24 mouse cellular contexts compared by ENCODE assay signal in genomic region chr9:44348546-44348945, GRCm38 (mm10). TPM values are rescaled to one million over a fixed set of nuclear protein-coding genes. Genes with fewer than 3 reads are reported as not detected.
DNase-seq lines count a peak whose midpoint lies in the region; ATAC-seq and TF ChIP-seq lines count a peak whose summit lies in the region.
"Had no signal": no experiment of that assay in that cellular context is flagged by ENCODE, and none has a peak within 500 bp of the region (broad histone marks: within the 10 kb centered on the region; RNA-seq: fewer than 3 reads in every experiment).

No protein-coding gene starts in this region.

- no peak overlapping the region for H3K4me2 ChIP-seq in midbrain, postnatal 0 days (ENCODE audit: low read depth, low read length, poor library complexity, severe bottlenecking)
- no peak overlapping the region for H3K4me2 ChIP-seq in midbrain, embryonic 14.5 days (ENCODE audit: low read length)
- H3K4me2 ChIP-seq: embryonic facial prominence, embryonic 13.5 days; forebrain, embryonic 12.5 days; hindbrain, embryonic 14.5 days; kidney, embryonic 15.5 days; limb, embryonic 15.5 days; lung, embryonic 15.5 days; midbrain, embryonic 12.5 days had no signal

- H3K9ac ChIP-seq in heart, adult 2 months (ENCODE audit: low read depth, low read length), result no peak overlapping the region
- no peak overlapping the region for H3K9ac ChIP-seq in midbrain, postnatal 0 days (replicated peaks; ENCODE audit: low read length, poor library complexity, severe bottlenecking)
- no peak overlapping the region for H3K9ac ChIP-seq in midbrain, embryonic 14.5 days (replicated peaks; ENCODE audit: low read length)
- H3K9ac ChIP-seq: embryonic facial prominence, embryonic 13.5 days; forebrain, embryonic 12.5 days; hindbrain, embryonic 14.5 days; kidney, embryonic 15.5 days; limb, embryonic 15.5 days; lung, embryonic 15.5 days; midbrain, embryonic 12.5 days had no signal

- 99% methylated on average over 4 of the region's 4 CpGs for WGBS in heart, adult 2 months
- WGBS in midbrain, postnatal 0 days, result 97% methylated on average over 4 of the region's 4 CpGs
- over 99% methylated on average over 4 of the region's 4 CpGs for WGBS in midbrain, embryonic 14.5 days

- H3K4me3 ChIP-seq in heart, adult 2 months, result no peak overlapping the region
- no peak overlapping the region for H3K4me3 ChIP-seq in layer of hippocampus, adult 2 months
- H3K4me3 ChIP-seq in midbrain, postnatal 0 days (ENCODE audit: low read depth, low read length), result no peak overlapping the region
- H3K4me3 ChIP-seq in midbrain, embryonic 14.5 days (replicated peaks; ENCODE audit: low read depth, low read length), result no peak overlapping the region
- H3K4me3 ChIP-seq: embryonic facial prominence, embryonic 13.5 days; erythroblast, embryonic 14.5 days; forebrain, embryonic 12.5 days; kidney, embryonic 15.5 days; limb, embryonic 15.5 days; lung, embryonic 15.5 days; midbrain, embryonic 12.5 days had no signal

- DNase-seq in heart, adult 2 months, result no peak
- DNase-seq in heart, adult 8-10 months (ENCODE audit: low spot score), result no peak
- DNase-seq in layer of hippocampus, adult 2 months (ENCODE audit: low spot score in 2 of 2), result no peak
- DNase-seq in layer of hippocampus, postnatal 36 days, result no peak
- no peak for DNase-seq in midbrain, postnatal 0 days (ENCODE audit: low spot score)
- no peak for DNase-seq in midbrain, embryonic 14.5 days
- no peak for DNase-seq in retina, embryonic 14.5 days (ENCODE audit: low spot score)
- no peak for DNase-seq in thymus, postnatal 36 days
- DNase-seq: adrenal gland, postnatal 10 days; cerebellum, adult 2 months; cerebellum, postnatal 25 days; heart, postnatal 36 days; left cerebral cortex, postnatal 4 days; retina, postnatal 1 day; thymus, postnatal 14 days had no signal

- H3K9me3 ChIP-seq in midbrain, postnatal 0 days (ENCODE audit: low read length), result no peaks in the 10 kb centered on the region
- no peaks in the 10 kb centered on the region for H3K9me3 ChIP-seq in midbrain, embryonic 14.5 days (ENCODE audit: control insufficient read depth, low read length)
- H3K9me3 ChIP-seq: embryonic facial prominence, embryonic 13.5 days; forebrain, embryonic 12.5 days; G1E; kidney, embryonic 15.5 days; limb, embryonic 15.5 days; lung, embryonic 15.5 days; midbrain, embryonic 12.5 days had no signal

- no peaks in the 10 kb centered on the region for H3K79me2 ChIP-seq in heart, adult 2 months (replicated peaks; ENCODE audit: control insufficient read depth, insufficient read depth, low read length)

- no peaks in the 10 kb centered on the region for H3K27me3 ChIP-seq in heart, adult 2 months (ENCODE audit: control insufficient read depth, insufficient read depth, low read length)
- H3K27me3 ChIP-seq in midbrain, postnatal 0 days (ENCODE audit: insufficient read depth, low read length), result no peaks in the 10 kb centered on the region
- H3K27me3 ChIP-seq in midbrain, embryonic 14.5 days (ENCODE audit: control insufficient read depth, insufficient read depth, low read length), result no peaks in the 10 kb centered on the region
- H3K27me3 ChIP-seq: embryonic facial prominence, embryonic 13.5 days; forebrain, embryonic 12.5 days; kidney, embryonic 15.5 days; limb, embryonic 15.5 days; lung, embryonic 15.5 days; midbrain, embryonic 12.5 days had no signal

- intact Hi-C loops in heart, adult 2 months (cut with DNase I), result no loop called here

- H3K4me1 ChIP-seq in heart, adult 2 months (ENCODE audit: control insufficient read depth, insufficient read depth, low read length), result no peaks in the 10 kb centered on the region
- H3K4me1 ChIP-seq in midbrain, postnatal 0 days (ENCODE audit: insufficient read depth, low read length), result no peaks in the 10 kb centered on the region
- no peaks in the 10 kb centered on the region for H3K4me1 ChIP-seq in midbrain, embryonic 14.5 days (ENCODE audit: control insufficient read depth, insufficient read depth, low read length)
- H3K4me1 ChIP-seq: limb, embryonic 15.5 days had no signal

- no peak for TF ChIP-seq EP300 in heart, adult 2 months (IDR thresholded peaks at IDR 0.05; ENCODE audit: insufficient read depth, low read depth, low read length)

- peak; percentile 30 for TF ChIP-seq CTCF in heart, adult 2 months (IDR thresholded peaks at IDR 0.05)
- TF ChIP-seq CTCF in layer of hippocampus, adult 2 months (conservative IDR thresholded peaks at IDR 0.05), result peak; percentile 49
- TF ChIP-seq CTCF in midbrain, postnatal 0 days (IDR thresholded peaks at IDR 0.05), result peak; percentile 22; the same call in 1 of the 2 replicates

- no peak overlapping the region for H3K27ac ChIP-seq in heart, adult 2 months
- H3K27ac ChIP-seq in layer of hippocampus, adult 2 months, result 0 out of 2 replicates have a peak overlapping the region, but pooled peaks have one; percentile 28
- no peak overlapping the region for H3K27ac ChIP-seq in midbrain, postnatal 0 days (ENCODE audit: low read depth, low read length)
- H3K27ac ChIP-seq in midbrain, embryonic 14.5 days (replicated peaks; ENCODE audit: low read depth, low read length), result no peak overlapping the region
- H3K27ac ChIP-seq: embryonic facial prominence, embryonic 13.5 days; forebrain, embryonic 12.5 days; hindbrain, embryonic 14.5 days; kidney, embryonic 15.5 days; limb, embryonic 15.5 days; lung, embryonic 15.5 days; midbrain, embryonic 12.5 days had no signal

- no peak for TF ChIP-seq POLR2A in heart, adult 2 months (IDR thresholded peaks at IDR 0.05; ENCODE audit: insufficient read depth, low read depth, low read length)

- no peaks in the 10 kb centered on the region for H3K36me3 ChIP-seq in heart, adult 2 months (ENCODE audit: control insufficient read depth, insufficient read depth, low read length)
- peaks cover 54% of the 10 kb centered on the region for H3K36me3 ChIP-seq in midbrain, postnatal 0 days (ENCODE audit: insufficient read depth, low read length)
- peaks cover 80% of the 10 kb centered on the region for H3K36me3 ChIP-seq in midbrain, embryonic 14.5 days (ENCODE audit: control insufficient read depth, insufficient read depth, low read length)

- ATAC-seq in midbrain, postnatal 0 days (ENCODE audit: low FRiP score), result no peak
- no peak for ATAC-seq in midbrain, embryonic 14.5 days (ENCODE audit: low FRiP score, low TSS enrichment)

RNA-seq across cellular contexts. Expression of gene Hmbs, which starts 4.5 kb away (rescaled TPM):
- total RNA-seq in heart, adult 2 months (2021), result 10 to 100 TPM; 39.8 to 49.3 TPM
- polyA plus RNA-seq in heart, adult 2 months (2012; rRNA removed), result 37.8 and 51.3 TPM in 2 replicates
- total RNA-seq in heart, adult 8-10 months (2022), result 10 to 100 TPM; 42.1 to 48.8 (median 45.4) TPM
- 10 to 100 TPM; 21.9 to 22.1 TPM for total RNA-seq in layer of hippocampus, adult 2 months (2021)
- 10 to 100 TPM; 22.3 to 24.2 TPM for total RNA-seq in layer of hippocampus, postnatal 36 days (2021)
- total RNA-seq in midbrain, postnatal 0 days (2014; rRNA removed), result 30.1 and 31.7 TPM in 2 replicates
- 55.5 and 56.9 TPM in 2 replicates for polyA plus RNA-seq in midbrain, postnatal 0 days (2015; fragmentation: Nextera tagmentation; extraction: Ambion mirVana)
- 53.5 and 64.7 TPM in 2 replicates for polyA plus RNA-seq in midbrain, embryonic 14.5 days (2014; fragmentation: Nextera tagmentation; extraction: Ambion mirVana)

RNA-seq across cellular contexts. Expression of gene Vps11, which starts 12.9 kb away (rescaled TPM):
- 10 to 100 TPM; 13.9 to 15.3 TPM for total RNA-seq in heart, adult 2 months (2021)
- polyA plus RNA-seq in heart, adult 2 months (2012; rRNA removed), result 15.5 and 17.9 TPM in 2 replicates
- total RNA-seq in heart, adult 8-10 months (2022), result 10 to 100 TPM; 15.3 to 20.2 (median 16.5) TPM
- 10 to 100 TPM; 54.7 to 55.7 TPM for total RNA-seq in layer of hippocampus, adult 2 months (2021)
- total RNA-seq in layer of hippocampus, postnatal 36 days (2021), result 10 to 100 TPM; 50.9 to 52.1 TPM
- 41.5 and 42.6 TPM in 2 replicates for total RNA-seq in midbrain, postnatal 0 days (2014; rRNA removed)
- polyA plus RNA-seq in midbrain, postnatal 0 days (2015; fragmentation: Nextera tagmentation; extraction: Ambion mirVana), result 41.5 and 43.3 TPM in 2 replicates
- polyA plus RNA-seq in midbrain, embryonic 14.5 days (2014; fragmentation: Nextera tagmentation; extraction: Ambion mirVana), result 34.4 and 36.7 TPM in 2 replicates

RNA-seq across cellular contexts. Expression of gene H2afx, which starts 14.1 kb away (rescaled TPM):
- total RNA-seq in heart, adult 2 months (2021), result 10 to 100 TPM; 12.8 TPM
- 12.7 and 14.2 TPM in 2 replicates for polyA plus RNA-seq in heart, adult 2 months (2012; rRNA removed)
- 10 to 100 TPM; 10.5 to 12.3 (median 11.4) TPM for total RNA-seq in heart, adult 8-10 months (2022)
- 10 to 100 TPM; 42.5 to 44.2 TPM for total RNA-seq in layer of hippocampus, adult 2 months (2021)
- 10 to 100 TPM; 43.4 to 49.9 TPM for total RNA-seq in layer of hippocampus, postnatal 36 days (2021)
- total RNA-seq in midbrain, postnatal 0 days (2014; rRNA removed), result 91.7 and 145 TPM in 2 replicates
- polyA plus RNA-seq in midbrain, postnatal 0 days (2015; fragmentation: Nextera tagmentation; extraction: Ambion mirVana), result 112 and 119 TPM in 2 replicates
- 98.1 and 128 TPM in 2 replicates for polyA plus RNA-seq in midbrain, embryonic 14.5 days (2014; fragmentation: Nextera tagmentation; extraction: Ambion mirVana)

RNA-seq across cellular contexts. Expression of gene Dpagt1, which starts 22.7 kb away (rescaled TPM):
- 10 to 100 TPM; 18.9 to 20.6 TPM for total RNA-seq in heart, adult 2 months (2021)
- polyA plus RNA-seq in heart, adult 2 months (2012; rRNA removed), result 34.3 and 51.3 TPM in 2 replicates
- 10 to 100 TPM; 19.4 to 23.5 (median 20.5) TPM for total RNA-seq in heart, adult 8-10 months (2022)
- 10 to 100 TPM; 14.5 to 15.3 TPM for total RNA-seq in layer of hippocampus, adult 2 months (2021)
- total RNA-seq in layer of hippocampus, postnatal 36 days (2021), result 10 to 100 TPM; 14.5 to 15.9 TPM
- total RNA-seq in midbrain, postnatal 0 days (2014; rRNA removed), result 23.2 and 27.2 TPM in 2 replicates
- 33.6 and 34.1 TPM in 2 replicates for polyA plus RNA-seq in midbrain, postnatal 0 days (2015; fragmentation: Nextera tagmentation; extraction: Ambion mirVana)
- polyA plus RNA-seq in midbrain, embryonic 14.5 days (2014; fragmentation: Nextera tagmentation; extraction: Ambion mirVana), result 37.0 and 40.5 TPM in 2 replicates

RNA-seq across cellular contexts. Expression of gene C2cd2l, which starts 28.5 kb away (rescaled TPM):
- total RNA-seq in heart, adult 2 months (2021), result 10 to 100 TPM; 14.4 to 15.7 TPM
- 20.4 and 29.9 TPM in 2 replicates for polyA plus RNA-seq in heart, adult 2 months (2012; rRNA removed)
- 10 to 100 TPM; 12.7 to 19.2 (median 14.1) TPM for total RNA-seq in heart, adult 8-10 months (2022)
- total RNA-seq in layer of hippocampus, adult 2 months (2021), result 100 to 1,000 TPM; 186 to 206 TPM
- total RNA-seq in layer of hippocampus, postnatal 36 days (2021), result 100 to 1,000 TPM; 184 to 198 TPM
- total RNA-seq in midbrain, postnatal 0 days (2014; rRNA removed), result 48.9 and 57.1 TPM in 2 replicates
- 22.6 and 23.6 TPM in 2 replicates for polyA plus RNA-seq in midbrain, postnatal 0 days (2015; fragmentation: Nextera tagmentation; extraction: Ambion mirVana)
- 25.2 and 25.5 TPM in 2 replicates for polyA plus RNA-seq in midbrain, embryonic 14.5 days (2014; fragmentation: Nextera tagmentation; extraction: Ambion mirVana)
